Mouse (Mus musculus) CD8-positive naive resting alpha-beta T cell, adult 2 months (primary cell): Measurements from ENCODE around the gene Rpl22l1.
"Not testable (repeated sequence)": the region's sequence is repeated elsewhere in the genome, so short reads cannot be mapped to it uniquely, and the experiment has no call there.

Source experiments
- DNase-seq, 2 experiments: peaks; one replicate each; pipeline ENCODE4 v3.0.0; 2022; ENCODE audit warnings: low read depth in 2 of 2, low spot score in 2 of 2

Gene Rpl22l1

GRCm38 (mm10) chr3:28805301-28806097, at the start of gene Rpl22l1:
Rpl22l1 (plus strand) TSS chr3:28805436.
- peak; percentile 99 to 100 for DNase-seq

GRCm38 (mm10) chr3:28755477-28755876, 49.8 kb upstream of the Rpl22l1 start:
- no peak for DNase-seq

GRCm38 (mm10) chr3:28761225-28761789, 43.9 kb upstream of the Rpl22l1 start:
- DNase-seq = no peak

DNA sequence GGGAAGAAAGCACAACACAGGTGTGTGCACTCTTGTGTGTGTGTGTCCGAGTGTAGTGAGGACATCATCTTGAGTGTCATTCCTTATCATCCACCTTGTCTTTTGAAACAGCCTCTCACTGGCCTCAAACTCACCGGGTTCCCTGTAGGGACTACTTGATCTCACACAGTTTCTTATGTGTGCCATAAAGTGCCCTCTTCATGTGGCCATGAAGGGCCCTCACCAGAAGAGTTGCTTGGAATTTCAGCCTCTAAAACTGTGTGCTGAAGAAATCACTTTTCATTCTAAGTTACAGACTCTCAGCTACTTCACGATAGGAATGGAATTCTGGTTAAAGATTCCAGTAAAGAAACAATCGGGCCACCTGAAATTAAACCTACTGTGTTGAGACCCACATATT, 38.3 kb upstream of the Rpl22l1 start:
- no peak for DNase-seq

- DNase-seq = no peak
Measured at GRCm38 (mm10) chr3:28768222-28768621, 37.0 kb upstream of the Rpl22l1 start.

GRCm38 (mm10) chr3:28772919-28773318, 32.3 kb upstream of the Rpl22l1 start:
- not testable (repeated sequence) for DNase-seq

GRCm38 (mm10) chr3:28775361-28775760, 29.9 kb upstream of the Rpl22l1 start:
- DNase-seq = no peak

GRCm38 (mm10) chr3:28775958-28776357, 29.3 kb upstream of the Rpl22l1 start:
- DNase-seq = no peak

- no peak for DNase-seq
Measured at GRCm38 (mm10) chr3:28776491-28776890, 28.7 kb upstream of the Rpl22l1 start.

- no peak for DNase-seq
Measured at GRCm38 (mm10) chr3:28780511-28780910, 24.7 kb upstream of the Rpl22l1 start.

GRCm38 (mm10) chr3:28780994-28781393, 24.2 kb upstream of the Rpl22l1 start, which contains the start of gene Eif5a2:
Eif5a2 (plus strand) TSS chr3:28781276.
- peak; percentile 85 to 90 for DNase-seq

- DNase-seq = no peak
Measured at GRCm38 (mm10) chr3:28781422-28781821, 23.8 kb upstream of the Rpl22l1 start.

GRCm38 (mm10) chr3:28781848-28782247, 23.4 kb upstream of the Rpl22l1 start:
- DNase-seq = no peak

GRCm38 (mm10) chr3:28784176-28784575, 21.1 kb upstream of the Rpl22l1 start:
- DNase-seq = no peak

- no peak for DNase-seq
Measured at GRCm38 (mm10) chr3:28794835-28795234, 10.4 kb upstream of the Rpl22l1 start.

- no peak for DNase-seq
Measured at GRCm38 (mm10) chr3:28808039-28808643, 2.9 kb downstream of the Rpl22l1 start.

DNA sequence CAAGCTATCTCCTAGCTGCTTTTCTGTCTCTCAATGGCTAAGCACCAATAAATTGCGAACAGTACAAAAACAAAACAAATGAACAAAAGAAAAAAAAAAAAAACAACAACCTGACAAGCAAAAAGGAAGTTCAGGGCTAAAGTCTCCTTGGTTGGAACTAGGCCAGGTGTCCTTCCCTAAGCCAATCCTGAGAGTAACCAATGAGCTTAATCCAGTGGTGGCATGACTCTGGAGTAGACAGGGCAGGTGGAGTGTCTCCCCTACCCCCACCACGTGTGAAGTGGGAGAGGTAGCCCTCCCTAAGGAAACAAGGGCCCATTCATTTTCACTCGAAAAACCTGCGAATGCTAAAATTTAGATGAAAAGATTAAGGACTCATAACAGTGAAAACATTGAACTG, 6.2 kb downstream of the Rpl22l1 start:
- no peak for DNase-seq

DNA sequence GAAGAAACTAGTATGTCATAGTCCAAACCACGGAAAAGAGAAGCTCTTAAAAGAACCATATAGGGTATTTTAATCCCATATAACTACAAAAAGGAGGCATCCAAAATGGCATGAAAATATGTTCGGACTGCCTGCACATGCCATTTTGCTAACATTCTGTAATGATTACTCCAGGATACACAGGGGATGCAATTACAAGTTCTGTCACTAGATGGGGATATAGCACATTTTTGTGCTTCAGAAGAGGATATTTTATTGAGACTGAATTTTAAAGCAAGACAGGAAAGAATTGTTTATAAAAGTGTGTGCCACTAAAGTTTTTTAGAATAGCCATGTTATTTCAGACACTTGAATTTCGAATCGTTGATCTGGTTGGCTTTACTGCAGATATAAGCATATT, 9.1 kb downstream of the Rpl22l1 start:
- DNase-seq = peak in 1 of 2 experiments; percentile 41

DNA sequence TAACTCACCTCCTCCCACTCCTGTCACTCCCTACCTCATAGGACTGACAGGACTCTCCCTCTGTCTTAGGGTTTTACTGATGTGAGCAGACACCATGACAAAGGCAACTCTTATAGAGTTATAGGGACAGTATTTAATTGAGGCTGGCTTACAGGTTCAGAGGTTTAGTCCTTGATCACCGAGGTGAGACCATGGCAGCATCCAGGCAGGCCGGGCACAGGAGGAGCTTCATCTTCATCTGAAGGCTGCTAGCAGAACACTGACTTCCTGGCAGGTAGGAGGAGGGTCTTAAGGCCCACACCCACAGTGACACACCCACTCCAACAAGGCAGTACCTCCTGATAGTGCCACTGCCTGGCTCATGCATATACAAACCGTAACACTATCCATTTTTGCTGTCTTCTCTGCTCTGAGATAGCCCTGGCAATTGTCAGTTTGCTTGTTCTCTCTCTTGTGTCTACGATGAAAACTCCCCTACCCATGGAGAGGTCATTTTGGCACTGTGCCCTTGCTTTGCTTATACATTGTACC, 10.8 kb downstream of the Rpl22l1 start:
- no peak for DNase-seq

GRCm38 (mm10) chr3:28826272-28826671, 21.0 kb downstream of the Rpl22l1 start:
- no peak for DNase-seq

DNA sequence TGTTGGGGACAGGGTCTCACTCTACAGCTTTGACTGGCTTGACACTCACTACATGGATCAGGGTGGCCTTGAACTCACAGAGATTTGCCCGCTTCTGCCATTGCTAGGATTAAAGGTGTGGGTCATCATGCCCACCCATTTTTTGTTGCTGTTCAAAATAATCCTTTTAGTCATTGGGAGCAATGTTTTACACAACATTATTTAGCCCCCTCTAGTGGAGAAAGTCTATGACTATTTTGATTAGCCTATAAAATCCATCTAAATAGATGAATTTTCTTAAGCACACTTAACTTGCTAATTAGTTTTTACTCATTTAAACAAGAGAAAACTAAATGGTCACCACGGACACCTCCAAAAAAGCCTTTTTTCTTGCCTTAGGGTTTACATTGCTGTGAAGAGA, 22.4 kb downstream of the Rpl22l1 start:
- no peak for DNase-seq

GRCm38 (mm10) chr3:28829454-28829853, 24.2 kb downstream of the Rpl22l1 start:
- DNase-seq = no peak
